Mouse (Mus musculus) ES-E14 (cell line): ENCODE results near the gene Med15.

Source experiments
- CHD2 ChIP-seq: IDR thresholded peaks from 2 replicates; pipeline ENCODE4 v1.6.1; 2014; ENCODE audit warnings: mild to moderate bottlenecking, low read depth, low read length, inconsistent platforms
- HCFC1 ChIP-seq: IDR thresholded peaks from 2 replicates; pipeline ENCODE4 v1.6.1; 2012; ENCODE audit warnings: low read length, inconsistent platforms, borderline replicate concordance; ENCODE audit not compliant: insufficient read depth
- MAFK ChIP-seq: IDR thresholded peaks from 2 replicates; pipeline ENCODE4 v1.6.1; 2014; ENCODE audit warnings: mild to moderate bottlenecking, low read depth, low read length, inconsistent platforms; ENCODE audit not compliant: insufficient read depth
- ZC3H11A ChIP-seq: IDR thresholded peaks from 2 replicates; pipeline ENCODE4 v1.6.1; 2012; ENCODE audit warnings: low read depth, mild to moderate bottlenecking, inconsistent platforms, low read length, borderline replicate concordance
- ZNF384 ChIP-seq: IDR thresholded peaks from 2 replicates; pipeline ENCODE4 v1.6.1; 2012; ENCODE audit warnings: low read depth, low read length, inconsistent platforms

DNA sequence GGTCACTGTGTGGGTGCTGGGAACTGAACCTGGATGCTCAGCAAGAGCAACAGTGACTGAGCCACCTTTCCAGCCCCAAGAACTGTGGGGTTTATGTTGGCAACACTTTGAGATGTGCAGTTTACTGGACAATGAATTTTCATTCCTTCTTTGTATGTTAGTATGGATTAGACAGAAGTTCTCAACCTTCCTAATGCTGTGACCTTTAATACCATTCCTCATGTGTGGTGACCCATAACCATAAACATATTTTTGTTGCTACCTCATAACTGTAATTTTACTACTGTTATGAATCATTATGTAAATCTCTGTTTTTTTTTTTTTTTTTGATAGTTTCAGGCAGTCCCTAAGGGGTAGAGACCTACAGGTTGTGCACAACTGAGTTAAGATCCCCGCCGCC lies 955 bp upstream of the Med15 start:
- TF ChIP-seq HCFC1 = no peak
- no peak for TF ChIP-seq CHD2
- TF ChIP-seq ZC3H11A = no peak
- TF ChIP-seq MAFK = no peak
- TF ChIP-seq ZNF384 = no peak
